Mouse (Mus musculus) thymus, postnatal 25 days (tissue): ENCODE results near the gene Nelfcd.

Source experiments
- DNase-seq: peaks from one replicate; pipeline ENCODE4 v3.0.0; 2022

The Nelfcd gene

GRCm38 (mm10) chr2:174415731-174416310 is at the start of gene Nelfcd:
Gene Nelfcd, plus strand, starts transcription at chr2:174415804.
- DNase-seq: peak; percentile 95

DNA sequence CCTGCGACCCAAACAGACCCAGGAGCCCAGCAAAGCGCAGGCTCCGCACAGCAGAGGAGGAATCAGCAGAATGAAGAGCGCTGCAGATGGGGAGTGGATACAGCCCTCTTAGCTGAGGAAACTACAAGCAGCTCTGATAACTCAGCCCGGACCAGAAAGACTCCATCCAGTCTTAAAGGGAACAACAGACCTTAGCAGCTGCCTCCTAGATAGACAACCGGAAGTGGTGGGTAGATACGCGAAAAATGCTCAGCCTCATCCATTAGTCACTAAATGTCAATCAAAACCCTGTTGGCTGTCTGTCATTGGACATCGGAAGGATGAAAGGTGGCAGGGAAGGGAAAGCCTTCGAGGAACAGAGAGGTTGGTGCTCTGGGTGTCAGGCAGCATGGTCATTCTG is 49.0 kb upstream of the Nelfcd start:
- no peak for DNase-seq

GRCm38 (mm10) chr2:174381021-174381420 is 34.6 kb upstream of the Nelfcd start:
- DNase-seq: no peak

DNA sequence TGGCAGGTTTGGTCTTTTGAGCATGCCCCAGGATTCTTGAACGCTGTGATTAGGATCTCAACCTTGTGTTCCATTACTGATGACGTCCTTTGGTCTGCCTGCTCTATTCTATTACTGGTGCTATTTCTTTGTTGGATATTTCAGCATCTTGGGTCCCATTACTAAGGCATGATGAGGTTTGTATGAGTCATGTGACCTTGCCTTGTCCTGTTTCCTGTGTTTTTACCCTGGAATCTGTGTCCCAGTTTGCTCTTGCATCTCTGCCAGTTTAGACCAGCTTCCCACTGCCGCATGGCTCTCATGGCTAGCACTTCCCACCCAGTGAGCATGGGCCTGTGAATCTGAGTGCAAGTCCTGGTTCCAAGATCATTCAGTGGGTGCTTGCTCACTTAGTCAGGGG is 23.7 kb upstream of the Nelfcd start:
- DNase-seq: no peak

DNA sequence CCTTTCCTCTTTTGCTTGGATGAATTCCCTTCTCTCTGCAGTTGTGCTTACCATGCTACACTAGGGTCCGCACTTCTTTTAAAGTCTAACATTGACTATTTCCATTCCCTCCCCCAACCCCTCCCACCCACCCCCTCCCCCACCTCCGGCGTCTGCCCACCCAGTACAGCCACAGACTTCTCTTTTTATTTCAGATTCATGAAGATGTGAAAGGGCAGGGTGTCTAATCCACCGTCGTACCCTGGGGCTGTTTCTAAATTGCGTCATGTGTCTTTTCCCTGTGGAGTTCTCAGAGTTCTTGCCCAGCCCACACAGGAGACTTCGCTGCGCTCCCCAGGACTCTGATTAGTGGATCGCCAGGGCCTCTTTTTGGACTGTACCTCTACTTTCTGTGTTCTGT is 23.1 kb upstream of the Nelfcd start:
- no peak for DNase-seq

DNA sequence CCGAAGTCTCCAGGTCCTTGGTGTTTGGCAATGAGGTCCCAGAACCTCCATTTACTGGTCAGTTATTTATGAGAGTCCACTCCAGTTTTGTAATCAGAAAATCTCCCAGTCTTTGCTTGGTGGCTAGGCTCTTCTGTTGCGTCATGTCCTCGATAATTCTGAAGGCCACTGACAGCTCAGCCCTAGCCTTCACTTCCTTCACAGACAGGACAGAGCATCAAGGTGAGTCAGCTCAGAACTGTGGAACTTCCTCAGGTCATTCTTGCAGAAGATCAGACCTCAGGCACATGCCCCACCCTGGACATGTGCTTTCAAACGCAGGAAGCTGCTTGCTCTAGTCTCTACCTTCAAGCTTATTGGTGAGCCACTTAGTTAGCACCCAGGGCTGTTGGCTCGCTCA is 22.2 kb upstream of the Nelfcd start:
- DNase-seq: no peak

- DNase-seq: no peak
Measured at GRCm38 (mm10) chr2:174396643-174397042, 19.0 kb upstream of the Nelfcd start.

DNA sequence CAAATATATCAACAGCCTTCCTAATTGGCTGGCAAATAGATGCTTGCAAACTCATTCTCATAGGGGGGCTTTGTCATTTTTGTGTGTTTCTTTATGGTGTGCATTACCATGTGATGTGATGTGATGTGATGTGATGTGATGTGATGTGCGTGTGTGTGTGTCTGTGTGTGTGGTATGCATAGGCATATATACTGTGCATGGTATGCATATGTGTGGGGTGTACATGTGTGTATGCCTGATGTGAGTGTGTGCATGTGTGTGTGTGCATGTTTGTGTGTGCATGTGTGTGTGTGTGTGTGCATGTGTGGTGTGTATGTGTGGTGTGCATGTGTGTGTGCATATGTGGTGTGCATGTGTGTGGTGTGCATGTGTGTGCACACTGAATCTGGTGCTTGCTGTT is 18.5 kb upstream of the Nelfcd start:
- DNase-seq: no peak

DNA sequence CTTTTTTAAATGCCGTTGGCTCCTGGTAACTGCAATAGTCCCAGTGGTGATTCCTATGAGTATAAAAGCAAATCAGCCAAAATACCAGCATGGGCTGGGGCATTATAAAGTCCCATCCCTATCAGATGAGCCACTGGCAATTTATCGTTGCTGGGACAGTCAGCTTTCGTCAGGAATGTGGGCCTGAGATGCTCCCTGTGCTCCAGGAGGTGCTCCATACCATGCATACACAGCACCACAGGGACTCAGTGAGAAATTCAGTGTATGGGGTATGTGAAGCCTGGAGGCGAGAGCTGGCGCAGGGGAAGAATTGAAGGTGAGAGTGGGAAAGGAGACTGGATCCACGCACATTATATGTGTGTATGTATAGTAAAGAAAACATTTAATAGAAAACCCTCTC is 17.7 kb upstream of the Nelfcd start:
- DNase-seq: no peak

GRCm38 (mm10) chr2:174400396-174400795 is 15.2 kb upstream of the Nelfcd start:
- DNase-seq: no peak

DNA sequence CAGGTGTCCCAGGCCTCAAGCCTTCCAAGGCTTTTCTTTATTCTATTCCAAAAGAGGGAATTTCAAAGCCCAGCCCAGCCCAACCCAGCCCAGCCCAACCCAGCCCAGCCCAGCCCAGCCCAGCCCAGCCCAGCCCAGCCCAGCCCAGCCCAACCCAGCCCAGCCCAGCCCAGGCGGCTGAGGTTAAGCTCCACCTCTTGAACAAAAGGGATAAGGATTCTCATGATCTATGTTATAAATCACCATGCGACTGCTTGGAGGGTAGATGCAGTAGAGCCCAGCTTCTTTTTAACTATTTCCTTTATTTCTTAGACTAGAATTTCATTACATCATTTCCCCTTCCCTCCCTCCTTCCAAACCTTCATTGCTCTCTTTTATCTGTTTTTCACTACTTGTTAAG is 5.4 kb upstream of the Nelfcd start:
- no peak for DNase-seq

DNA sequence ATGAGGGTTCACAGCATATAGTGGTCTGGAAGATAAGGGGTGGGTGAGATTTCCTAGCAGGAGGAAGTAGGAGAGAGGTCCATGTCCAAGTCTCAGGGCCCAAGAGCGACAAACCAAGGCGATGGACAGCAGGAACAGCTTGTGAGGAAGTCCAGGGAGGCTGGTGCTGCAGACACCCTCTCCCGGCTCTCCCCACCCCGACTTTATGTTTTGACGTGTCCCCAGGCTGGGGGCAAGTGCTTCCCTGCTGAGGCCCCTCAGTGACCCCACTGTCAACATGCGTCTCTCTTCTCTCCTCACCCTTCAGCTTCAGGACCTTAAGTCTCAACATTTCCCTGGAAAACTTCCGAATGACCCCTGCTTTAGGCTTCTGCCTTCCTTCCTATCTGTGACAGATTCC is 2.5 kb upstream of the Nelfcd start:
- no peak for DNase-seq

DNA sequence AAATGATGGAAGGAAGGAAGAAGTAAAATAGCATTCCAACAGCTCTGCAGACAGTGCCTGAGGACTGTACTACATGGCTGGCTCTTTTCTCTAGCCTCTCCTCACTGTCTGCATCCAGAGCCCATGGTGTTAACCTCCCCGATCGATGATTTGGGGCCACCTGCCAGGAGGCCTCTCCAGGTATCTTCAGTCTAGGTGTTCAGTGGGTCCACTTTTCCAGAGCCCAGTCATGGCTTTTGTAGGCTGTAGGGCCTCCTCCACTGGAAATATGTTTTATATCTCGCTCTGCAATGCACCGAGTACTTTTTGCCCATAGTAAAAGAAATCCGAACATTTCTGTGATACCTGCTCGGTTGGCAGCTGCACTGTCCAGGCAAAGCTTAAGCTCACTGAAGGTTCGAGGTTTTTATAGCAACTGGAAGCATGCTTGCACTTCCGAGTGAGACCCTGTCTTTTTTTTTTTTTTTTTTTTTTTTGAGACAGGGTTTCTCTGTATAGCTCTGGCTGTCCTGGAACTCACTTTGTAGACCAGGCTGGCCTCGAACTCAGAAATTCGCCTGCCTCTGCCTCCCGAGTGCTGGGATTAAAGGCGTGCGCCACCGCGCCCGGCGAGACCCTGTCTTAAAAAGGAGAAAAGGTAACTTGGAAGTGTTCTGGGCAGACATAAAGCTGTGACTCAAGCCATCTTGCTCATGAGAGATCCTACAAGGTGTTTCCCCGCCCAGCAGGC is 438 bp upstream of the Nelfcd start:
- no peak for DNase-seq

DNA sequence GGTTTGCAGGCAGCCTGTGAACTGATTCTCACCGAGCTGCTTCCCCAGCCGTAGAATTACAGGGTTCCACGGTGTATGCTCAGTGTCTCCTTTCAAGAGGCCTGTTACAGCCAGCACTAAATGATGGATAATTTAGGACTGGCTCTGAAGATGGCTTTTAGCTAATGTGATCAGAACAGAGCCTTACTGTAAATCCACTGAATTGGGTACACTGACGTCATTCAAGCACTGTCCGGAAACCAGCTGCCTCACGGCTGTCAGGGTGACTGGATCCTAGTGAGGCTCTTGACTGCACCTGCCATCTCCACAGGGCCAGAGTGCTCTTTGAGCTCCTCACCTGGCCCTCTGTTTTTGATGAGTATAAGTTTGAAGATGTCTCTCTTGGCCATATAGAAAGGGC is 5.5 kb downstream of the Nelfcd start:
- DNase-seq: no peak

DNA sequence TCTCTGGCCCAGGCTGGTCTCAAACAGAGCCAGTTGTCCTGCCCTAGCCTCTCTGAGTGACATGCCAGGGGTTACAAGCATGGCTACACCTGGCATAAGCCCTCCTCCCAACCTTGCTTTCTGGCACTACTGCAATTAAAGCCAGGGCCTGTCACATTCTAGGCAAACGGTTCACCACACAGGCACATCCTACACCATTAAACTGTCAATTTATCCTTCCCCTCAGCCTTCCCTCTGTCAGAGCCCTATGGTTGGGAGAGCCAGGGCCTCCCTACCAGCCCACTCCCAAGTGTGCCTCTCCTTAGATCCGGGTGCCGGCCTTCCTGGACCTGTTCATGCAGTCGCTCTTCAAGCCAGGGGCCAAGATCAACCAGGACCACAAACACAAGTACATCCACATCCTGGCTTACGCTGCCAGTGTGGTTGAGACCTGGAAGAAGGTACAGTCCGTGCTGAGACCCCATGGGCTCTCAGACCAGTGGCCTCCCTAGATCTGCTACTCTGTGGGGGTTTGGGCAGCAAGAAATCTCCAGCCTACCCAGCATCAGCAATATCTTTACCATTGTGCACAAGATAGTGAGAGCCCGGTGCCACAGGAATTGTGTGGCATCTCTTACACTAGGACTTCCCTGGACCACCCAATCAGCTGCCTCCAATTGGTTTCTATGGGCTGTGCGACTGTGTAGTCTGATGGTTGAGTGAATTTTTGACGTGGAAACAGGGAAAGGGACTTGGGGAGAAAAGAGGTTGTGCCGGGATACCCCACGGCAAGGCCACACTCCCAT is 8.9 kb downstream of the Nelfcd start:
- no peak for DNase-seq

DNA sequence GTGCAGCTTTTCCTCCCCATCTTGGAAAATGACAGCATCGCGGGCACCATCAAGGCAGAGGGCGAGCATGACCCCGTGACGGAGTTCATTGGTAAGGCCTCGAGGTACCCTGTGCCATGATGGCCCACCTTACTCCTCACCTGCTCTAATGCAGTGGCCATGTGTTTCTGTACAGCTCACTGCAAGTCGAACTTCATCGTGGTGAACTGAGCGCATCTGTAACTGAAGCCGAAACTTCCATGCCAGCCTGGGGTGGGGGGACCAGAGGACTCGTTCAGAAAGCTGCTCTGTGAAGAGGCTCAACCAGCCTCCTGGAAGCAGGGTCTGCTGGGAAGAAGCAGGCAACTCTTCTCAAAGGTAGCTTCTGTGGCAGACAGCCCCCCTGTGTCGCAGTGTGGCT is 11.3 kb downstream of the Nelfcd start:
- DNase-seq: no peak

DNA sequence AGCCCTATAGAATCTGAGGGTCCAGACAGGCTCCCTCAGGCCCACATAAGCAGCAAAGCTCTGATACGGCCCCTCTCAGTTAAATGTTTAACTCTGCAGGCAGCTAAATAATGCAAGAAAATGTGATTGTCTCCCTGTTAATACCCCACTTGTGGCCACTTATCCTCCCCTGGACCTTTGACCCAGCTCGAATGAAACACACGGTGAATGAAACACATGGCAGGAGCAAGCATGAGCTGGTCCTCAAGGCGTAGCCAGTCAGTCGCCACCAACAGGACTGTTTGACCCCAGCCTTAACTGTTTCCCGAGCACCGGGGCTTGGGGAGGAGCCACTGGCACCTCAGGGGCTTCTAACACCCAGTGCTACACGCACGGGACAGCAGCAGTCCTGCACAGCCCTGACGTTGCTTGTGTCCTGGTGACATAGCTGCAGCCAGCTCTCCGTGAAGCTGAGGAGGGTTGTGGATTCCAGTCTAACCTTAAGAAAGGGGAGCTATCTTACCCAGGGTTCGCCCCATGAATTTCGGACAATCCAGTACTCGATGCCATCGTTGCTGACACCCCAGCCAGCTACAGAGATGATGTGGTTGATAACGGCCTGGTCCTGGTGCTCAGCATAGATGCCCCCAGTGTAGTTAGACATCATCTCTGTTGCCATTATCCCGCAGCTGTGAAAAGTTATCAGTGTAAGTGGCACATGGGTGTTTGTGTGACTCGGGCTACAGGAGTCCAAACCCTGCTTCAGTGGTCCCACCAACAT is 12.7 kb downstream of the Nelfcd start:
- DNase-seq: no peak

DNA sequence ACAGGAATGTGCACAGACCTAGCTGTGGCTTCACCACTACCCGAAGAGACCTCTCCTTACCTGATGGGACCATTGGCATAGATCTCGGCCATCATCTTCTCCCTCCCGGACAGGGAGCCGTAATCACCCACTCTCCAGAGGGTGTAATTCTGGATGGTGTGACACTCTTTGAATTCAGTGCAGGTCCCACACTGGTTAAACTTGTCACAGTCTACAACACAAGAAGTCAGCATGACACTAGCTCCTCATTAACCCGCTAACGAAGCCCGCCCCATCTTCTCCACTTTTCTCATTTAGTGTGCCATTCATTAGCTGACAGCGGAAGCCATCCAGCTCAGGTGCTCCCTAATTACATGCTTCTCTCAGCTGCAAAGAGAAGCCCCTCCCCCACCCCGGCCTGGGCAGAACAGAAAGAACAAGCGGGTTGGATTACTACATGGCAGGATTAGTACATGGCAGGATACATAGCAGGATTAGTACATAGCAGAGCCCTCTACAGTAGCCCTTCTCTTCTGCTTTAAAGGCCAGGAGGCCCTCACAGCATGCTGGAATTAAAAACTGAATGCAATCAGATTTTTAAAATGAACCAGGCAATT is 13.5 kb downstream of the Nelfcd start:
- DNase-seq: no peak

DNA sequence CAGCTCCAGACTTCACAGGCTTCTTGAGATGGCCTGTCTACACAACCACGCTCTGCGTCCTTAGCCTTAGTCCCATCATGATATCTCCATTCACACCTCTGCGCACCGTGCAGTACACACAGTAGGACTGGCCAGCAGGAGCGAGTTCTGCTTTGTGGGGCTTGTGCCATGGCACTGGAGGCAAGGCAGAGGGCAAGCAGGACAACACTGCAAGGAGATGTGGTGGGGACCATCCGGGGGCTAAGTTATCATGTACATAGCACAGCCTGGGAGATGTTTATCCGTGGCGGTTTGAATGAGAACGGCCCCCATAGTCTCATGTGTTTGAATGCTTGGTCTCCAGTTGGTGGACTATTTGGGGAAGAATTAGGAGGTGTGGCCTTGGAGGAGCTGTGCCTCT is 19.3 kb downstream of the Nelfcd start:
- DNase-seq: no peak

DNA sequence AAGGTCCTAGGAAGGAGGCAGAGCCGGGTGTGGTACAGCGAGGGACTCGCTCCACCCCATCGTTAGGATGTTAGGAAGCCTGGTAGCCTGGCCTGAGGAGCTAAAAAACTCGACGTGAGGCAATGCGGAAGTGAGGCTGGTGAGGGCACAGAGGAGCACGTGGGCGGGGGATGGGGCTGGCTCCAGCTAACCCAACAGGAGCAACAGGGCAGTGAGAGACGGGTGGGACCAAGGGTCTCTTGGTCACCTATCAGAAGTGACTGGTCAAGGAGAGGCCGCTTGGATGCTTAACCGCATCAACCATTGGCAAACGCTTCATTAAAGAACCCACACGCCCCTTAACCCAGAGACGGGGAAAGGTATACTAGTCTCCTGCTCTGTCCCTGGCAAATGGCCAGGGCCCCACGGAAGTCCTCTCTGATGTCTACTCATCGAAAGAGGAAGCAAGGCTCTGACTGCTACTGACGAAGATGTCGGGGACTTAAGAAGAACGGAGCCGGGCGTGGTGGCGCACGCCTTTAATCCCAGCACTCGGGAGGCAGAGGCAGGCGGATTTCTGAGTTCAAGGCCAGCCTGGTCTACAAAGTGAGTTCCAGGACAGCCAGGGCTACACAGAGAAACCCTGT is 20.6 kb downstream of the Nelfcd start:
- DNase-seq: no peak

- DNase-seq: no peak
Measured at GRCm38 (mm10) chr2:174436916-174437696, 21.5 kb downstream of the Nelfcd start.

DNA sequence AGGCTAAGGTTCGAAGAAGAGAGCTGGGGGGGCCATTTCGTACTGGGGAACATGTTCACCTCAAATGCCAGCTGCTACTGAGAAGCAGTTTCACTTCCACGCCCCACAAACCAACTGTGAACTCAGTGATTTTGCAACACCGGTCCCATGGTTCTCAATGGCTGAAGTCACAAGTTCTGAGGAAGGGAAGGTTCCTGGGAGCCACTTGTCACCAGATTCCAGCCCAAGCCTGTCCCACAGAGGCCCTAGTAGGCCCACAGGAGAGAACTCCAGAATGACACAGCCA is 22.0 kb downstream of the Nelfcd start:
- no peak for DNase-seq
